Mouse (Mus musculus): Measurements from ENCODE around the gene Rps29. TPM values are rescaled to one million over a fixed set of nuclear protein-coding genes. Genes with fewer than 3 reads are reported as not detected.

Gene Rps29
- polyA plus RNA-seq, 1 experiment from 2014 or later, result 1,520 TPM

DNA sequence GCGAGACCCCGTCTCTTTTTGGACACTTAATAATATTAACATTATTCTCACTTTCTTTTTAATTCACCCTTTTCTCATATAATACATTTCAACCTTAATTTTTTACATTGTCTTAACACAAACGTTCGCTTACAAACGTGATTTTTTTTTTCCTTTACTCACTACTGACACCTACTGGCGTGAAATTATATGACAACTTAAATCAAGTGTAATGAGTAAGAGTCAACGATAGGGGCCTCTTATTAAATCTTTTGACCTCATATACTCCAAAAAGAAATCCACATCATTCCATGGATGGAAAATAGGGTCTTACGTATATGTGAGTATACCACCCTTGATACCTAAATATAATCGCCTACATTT is 573 bp upstream of the Rps29 start:
- Histone ChIP-seq H3K4me1 (ENCODE audit: control insufficient read depth in 2 of 2, insufficient read depth in 2 of 2, low read length in 2 of 2) (peaks cover 3 to 4% of the 10 kb centered on the region in 2 experiments; a peak in 3 of 4 replicates), H3K4me2 (ENCODE audit: low read length) (peak overlapping the region; percentile 46), H3K9ac (ENCODE audit: low read length) (no peak overlapping the region; the same call in 1 of the 2 replicates), H3K27ac (replicated peaks in 1 of 2; ENCODE audit: control insufficient read depth in 1 of 2, insufficient read depth in 1 of 2, low read depth in 2 of 2, low read length in 2 of 2) (peak overlapping the region; percentile 66 to 94; a peak in 2 of 4 replicates), H3K27me3 (ENCODE audit: control insufficient read depth, insufficient read depth, low read length) (no peaks in the 10 kb centered on the region), H3K9me3 (ENCODE audit: control insufficient read depth, low read length) (no peaks in the 10 kb centered on the region), H3K36me3 (ENCODE audit: control insufficient read depth, insufficient read depth, low read length) (peaks cover 22% of the 10 kb centered on the region), H3K4me3 (ENCODE audit: control insufficient read depth in 1 of 2, insufficient read depth in 1 of 2, low read depth in 1 of 2, low read length in 2 of 2) (peak overlapping the region; percentile 27 to 78; a peak in 3 of 4 replicates)
- 6% methylated on average over 9 of the region's 9 CpGs for WGBS
- ATAC-seq (ENCODE audit: insufficient number of reproducible peaks, insufficient read depth, low FRiP score, low read depth), result no peak

DNA sequence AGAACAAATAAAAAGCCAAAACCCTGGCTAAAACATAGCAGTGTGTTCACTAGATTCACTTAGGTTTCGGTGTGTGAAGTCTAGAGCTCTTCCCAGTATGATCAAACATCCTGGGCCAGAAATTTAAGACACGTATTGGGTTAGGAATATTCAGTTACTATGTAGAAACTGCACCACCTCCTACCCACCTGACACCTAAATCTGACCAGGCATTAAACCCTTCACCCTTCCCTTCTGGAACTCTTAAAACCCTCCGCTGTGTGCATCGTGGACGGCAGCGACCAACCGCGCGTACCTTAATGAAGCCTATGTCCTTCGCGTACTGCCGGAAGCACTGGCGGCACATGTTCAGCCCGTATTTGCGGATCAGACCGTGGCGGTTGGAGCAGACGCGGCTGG is 621 bp downstream of the Rps29 start:
- H3K4me3 ChIP-seq (ENCODE audit: control insufficient read depth in 1 of 2, insufficient read depth in 1 of 2, low read depth in 1 of 2, low read length in 2 of 2), result peak overlapping the region; percentile 78 to 94
- peaks cover 3 to 4% of the 10 kb centered on the region in 2 experiments; a peak in 3 of 4 replicates for H3K4me1 ChIP-seq (ENCODE audit: control insufficient read depth in 2 of 2, insufficient read depth in 2 of 2, low read length in 2 of 2)
- peak overlapping the region; percentile 67 for H3K4me2 ChIP-seq (ENCODE audit: low read length)
- peak overlapping the region; percentile 97 for H3K9ac ChIP-seq (ENCODE audit: low read length)
- ATAC-seq (ENCODE audit: insufficient number of reproducible peaks, insufficient read depth, low FRiP score, low read depth), result no peak; the same call in 1 of the 2 replicates
- H3K27me3 ChIP-seq (ENCODE audit: control insufficient read depth, insufficient read depth, low read length), result no peaks in the 10 kb centered on the region
- no peaks in the 10 kb centered on the region for H3K9me3 ChIP-seq (ENCODE audit: control insufficient read depth, low read length)
- WGBS, result under 1% methylated on average over 19 of the region's 19 CpGs
- H3K36me3 ChIP-seq (ENCODE audit: control insufficient read depth, insufficient read depth, low read length), result peaks cover 22% of the 10 kb centered on the region
- peak overlapping the region; percentile 94 to 96 for H3K27ac ChIP-seq (replicated peaks in 1 of 2; ENCODE audit: control insufficient read depth in 1 of 2, insufficient read depth in 1 of 2, low read depth in 2 of 2, low read length in 2 of 2)

GRCm38 (mm10) chr12:69157107-69157506 is 1.9 kb downstream of the Rps29 start:
- H3K4me3 ChIP-seq (ENCODE audit: control insufficient read depth in 1 of 2, insufficient read depth in 1 of 2, low read depth in 1 of 2, low read length in 2 of 2), result no peak overlapping the region
- no peaks in the 10 kb centered on the region for H3K9me3 ChIP-seq (ENCODE audit: control insufficient read depth, low read length)
- no peaks in the 10 kb centered on the region for H3K27me3 ChIP-seq (ENCODE audit: control insufficient read depth, insufficient read depth, low read length)
- ATAC-seq (ENCODE audit: insufficient number of reproducible peaks, insufficient read depth, low FRiP score, low read depth), result no peak
- 96% methylated on average over 2 of the region's 2 CpGs for WGBS
- H3K36me3 ChIP-seq (ENCODE audit: control insufficient read depth, insufficient read depth, low read length), result peaks cover 22% of the 10 kb centered on the region
- H3K4me1 ChIP-seq (ENCODE audit: control insufficient read depth in 2 of 2, insufficient read depth in 2 of 2, low read length in 2 of 2), result peaks cover 3 to 4% of the 10 kb centered on the region in 2 experiments; a peak in 3 of 4 replicates
- no peak overlapping the region for H3K9ac ChIP-seq (ENCODE audit: low read length)
- no peak overlapping the region for H3K27ac ChIP-seq (replicated peaks in 1 of 2; ENCODE audit: control insufficient read depth in 1 of 2, insufficient read depth in 1 of 2, low read depth in 2 of 2, low read length in 2 of 2)
- no peak overlapping the region for H3K4me2 ChIP-seq (ENCODE audit: low read length)

DNA sequence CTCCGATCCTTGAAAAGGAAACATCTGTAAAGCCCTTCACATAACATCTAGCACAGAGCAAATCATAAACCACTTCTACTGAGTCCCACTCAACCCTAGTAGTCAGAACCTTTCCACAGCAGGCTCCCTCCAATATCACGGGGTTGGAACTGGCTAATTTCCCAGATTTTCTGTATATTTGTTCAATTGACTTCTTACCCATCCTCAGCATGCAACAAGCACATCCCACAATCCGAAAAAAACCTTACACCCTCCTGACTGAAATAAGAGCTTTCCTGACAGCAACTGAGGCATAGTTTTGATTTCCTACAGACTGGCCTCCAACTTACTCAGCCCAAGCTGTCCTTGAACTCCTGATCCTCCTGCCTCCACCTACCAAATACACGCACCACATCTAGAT is 2.5 kb downstream of the Rps29 start:
- H3K4me2 ChIP-seq (ENCODE audit: low read length), result no peak overlapping the region
- no peak for ATAC-seq (ENCODE audit: insufficient number of reproducible peaks, insufficient read depth, low FRiP score, low read depth)
- no peak overlapping the region for H3K9ac ChIP-seq (ENCODE audit: low read length)
- H3K27ac ChIP-seq (replicated peaks in 1 of 2; ENCODE audit: control insufficient read depth in 1 of 2, insufficient read depth in 1 of 2, low read depth in 2 of 2, low read length in 2 of 2), result no peak overlapping the region
- WGBS, result 83% methylated on average over 4 of the region's 4 CpGs
- no peak overlapping the region for H3K4me3 ChIP-seq (ENCODE audit: control insufficient read depth in 1 of 2, insufficient read depth in 1 of 2, low read depth in 1 of 2, low read length in 2 of 2)
- peaks cover 22% of the 10 kb centered on the region for H3K36me3 ChIP-seq (ENCODE audit: control insufficient read depth, insufficient read depth, low read length)
- no peaks in the 10 kb centered on the region for H3K9me3 ChIP-seq (ENCODE audit: control insufficient read depth, low read length)
- H3K27me3 ChIP-seq (ENCODE audit: control insufficient read depth, insufficient read depth, low read length), result no peaks in the 10 kb centered on the region
- H3K4me1 ChIP-seq (ENCODE audit: control insufficient read depth in 2 of 2, insufficient read depth in 2 of 2, low read length in 2 of 2), result peaks cover 3 to 4% of the 10 kb centered on the region in 2 experiments; a peak in 3 of 4 replicates

- H3K9me3 ChIP-seq (ENCODE audit: control insufficient read depth, low read length), result no peaks in the 10 kb centered on the region
- H3K4me3 ChIP-seq (ENCODE audit: control insufficient read depth in 1 of 2, insufficient read depth in 1 of 2, low read depth in 1 of 2, low read length in 2 of 2), result no peak overlapping the region
- WGBS, result 83% methylated on average over 2 of the region's 2 CpGs
- H3K27me3 ChIP-seq (ENCODE audit: control insufficient read depth, insufficient read depth, low read length), result no peaks in the 10 kb centered on the region
- ATAC-seq (ENCODE audit: insufficient number of reproducible peaks, insufficient read depth, low FRiP score, low read depth), result no peak
- no peak overlapping the region for H3K27ac ChIP-seq (replicated peaks in 1 of 2; ENCODE audit: control insufficient read depth in 1 of 2, insufficient read depth in 1 of 2, low read depth in 2 of 2, low read length in 2 of 2)
- peaks cover 3 to 4% of the 10 kb centered on the region in 2 experiments; a peak in 3 of 4 replicates for H3K4me1 ChIP-seq (ENCODE audit: control insufficient read depth in 2 of 2, insufficient read depth in 2 of 2, low read length in 2 of 2)
- no peak overlapping the region for H3K9ac ChIP-seq (ENCODE audit: low read length)
- peaks cover 22% of the 10 kb centered on the region for H3K36me3 ChIP-seq (ENCODE audit: control insufficient read depth, insufficient read depth, low read length)
- H3K4me2 ChIP-seq (ENCODE audit: low read length), result no peak overlapping the region
Measured at GRCm38 (mm10) chr12:69155923-69156322, 3.1 kb downstream of the Rps29 start.

GRCm38 (mm10) chr12:69150049-69150448 is 8.9 kb downstream of the Rps29 start:
- Histone ChIP-seq H3K4me1 (ENCODE audit: control insufficient read depth in 2 of 2, insufficient read depth in 2 of 2, low read length in 2 of 2) (peaks cover 0 to 3% of the 10 kb centered on the region in 2 experiments; a peak in 2 of 4 replicates), H3K9ac (ENCODE audit: low read length) (no peak overlapping the region), H3K4me2 (ENCODE audit: low read length) (no peak overlapping the region), H3K27ac (replicated peaks in 1 of 2; ENCODE audit: control insufficient read depth in 1 of 2, insufficient read depth in 1 of 2, low read depth in 2 of 2, low read length in 2 of 2) (no peak overlapping the region), H3K36me3 (ENCODE audit: control insufficient read depth, insufficient read depth, low read length) (no peaks in the 10 kb centered on the region), H3K4me3 (ENCODE audit: control insufficient read depth in 1 of 2, insufficient read depth in 1 of 2, low read depth in 1 of 2, low read length in 2 of 2) (no peak overlapping the region), H3K27me3 (ENCODE audit: control insufficient read depth, insufficient read depth, low read length) (no peaks in the 10 kb centered on the region), H3K9me3 (ENCODE audit: control insufficient read depth, low read length) (no peaks in the 10 kb centered on the region)
- no peak for ATAC-seq (ENCODE audit: insufficient number of reproducible peaks, insufficient read depth, low FRiP score, low read depth)
- WGBS, result 79% methylated on average over 13 of the region's 13 CpGs

DNA sequence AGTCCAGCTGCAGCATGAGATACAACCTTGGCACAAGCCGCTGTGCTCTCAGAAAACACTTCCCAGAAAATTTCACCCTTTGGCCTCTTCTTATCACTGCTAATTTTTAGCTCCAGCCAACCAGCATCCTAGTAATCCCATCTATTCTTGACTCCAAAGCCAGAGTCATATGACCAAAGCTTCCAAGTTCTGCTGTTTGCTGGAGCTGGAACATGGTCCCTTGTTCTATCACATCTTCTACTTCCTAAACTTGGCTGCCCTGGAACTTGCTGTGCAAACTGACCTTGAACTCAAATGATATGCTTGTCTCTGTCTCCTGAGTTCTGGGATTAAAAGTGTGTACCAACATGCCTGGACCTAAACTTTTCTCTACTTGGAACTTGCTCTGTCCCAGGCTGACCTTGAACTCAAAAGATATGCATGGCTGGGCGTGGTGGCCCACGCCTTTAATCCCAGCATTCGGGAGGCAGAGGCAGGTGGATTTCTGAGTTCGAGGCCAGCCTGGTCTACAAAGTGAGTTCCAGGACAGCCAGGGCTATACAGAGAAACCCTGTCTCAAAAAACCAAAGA is 11.7 kb downstream of the Rps29 start:
- no peak for ATAC-seq (ENCODE audit: insufficient number of reproducible peaks, insufficient read depth, low FRiP score, low read depth)
- peaks cover 0 to 3% of the 10 kb centered on the region in 2 experiments; a peak in 2 of 4 replicates for H3K4me1 ChIP-seq (ENCODE audit: control insufficient read depth in 2 of 2, insufficient read depth in 2 of 2, low read length in 2 of 2)
- no peaks in the 10 kb centered on the region for H3K36me3 ChIP-seq (ENCODE audit: control insufficient read depth, insufficient read depth, low read length)
- no peak overlapping the region for H3K9ac ChIP-seq (ENCODE audit: low read length)
- WGBS, result 83% methylated on average over 5 of the region's 5 CpGs
- H3K27ac ChIP-seq (replicated peaks in 1 of 2; ENCODE audit: control insufficient read depth in 1 of 2, insufficient read depth in 1 of 2, low read depth in 2 of 2, low read length in 2 of 2), result no peak overlapping the region
- H3K4me3 ChIP-seq (ENCODE audit: control insufficient read depth in 1 of 2, insufficient read depth in 1 of 2, low read depth in 1 of 2, low read length in 2 of 2), result no peak overlapping the region
- H3K27me3 ChIP-seq (ENCODE audit: control insufficient read depth, insufficient read depth, low read length), result no peaks in the 10 kb centered on the region
- no peak overlapping the region for H3K4me2 ChIP-seq (ENCODE audit: low read length)
- no peaks in the 10 kb centered on the region for H3K9me3 ChIP-seq (ENCODE audit: control insufficient read depth, low read length)

DNA sequence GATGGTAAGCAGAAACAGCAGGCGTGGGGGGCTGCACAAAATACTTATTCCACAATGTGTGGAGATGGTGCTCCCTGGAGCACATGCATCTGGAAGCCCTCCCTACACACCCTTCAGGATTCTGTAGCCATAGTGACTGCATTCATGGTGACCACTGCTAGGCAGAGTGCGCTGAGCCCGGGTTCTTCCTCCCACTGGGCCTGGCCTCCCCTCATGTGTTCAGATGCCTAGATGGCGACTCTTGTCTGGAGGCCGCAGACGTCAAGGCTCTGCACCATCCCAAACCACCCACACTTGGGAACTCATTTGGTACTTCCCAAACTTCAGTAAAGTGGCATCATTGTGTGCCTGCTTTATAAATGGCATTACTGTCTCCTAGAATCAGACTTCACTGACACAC is 15.5 kb downstream of the Rps29 start:
- H3K27ac ChIP-seq (replicated peaks in 1 of 2; ENCODE audit: control insufficient read depth in 1 of 2, insufficient read depth in 1 of 2, low read depth in 2 of 2, low read length in 2 of 2), result no peak overlapping the region
- H3K27me3 ChIP-seq (ENCODE audit: control insufficient read depth, insufficient read depth, low read length), result no peaks in the 10 kb centered on the region
- H3K36me3 ChIP-seq (ENCODE audit: control insufficient read depth, insufficient read depth, low read length), result no peaks in the 10 kb centered on the region
- H3K9ac ChIP-seq (ENCODE audit: low read length), result no peak overlapping the region
- peaks cover 0 to 3% of the 10 kb centered on the region in 2 experiments; a peak in 2 of 4 replicates for H3K4me1 ChIP-seq (ENCODE audit: control insufficient read depth in 2 of 2, insufficient read depth in 2 of 2, low read length in 2 of 2)
- H3K4me3 ChIP-seq (ENCODE audit: control insufficient read depth in 1 of 2, insufficient read depth in 1 of 2, low read depth in 1 of 2, low read length in 2 of 2), result no peak overlapping the region
- ATAC-seq (ENCODE audit: insufficient number of reproducible peaks, insufficient read depth, low FRiP score, low read depth), result no peak
- 80% methylated on average over 6 of the region's 6 CpGs for WGBS
- H3K9me3 ChIP-seq (ENCODE audit: control insufficient read depth, low read length), result no peaks in the 10 kb centered on the region
- no peak overlapping the region for H3K4me2 ChIP-seq (ENCODE audit: low read length)
